Mouse (Mus musculus) limb, embryonic 14.5 days (tissue): ENCODE results near the gene Sox5. TPM values are rescaled to one million over a fixed set of nuclear protein-coding genes. Genes with fewer than 3 reads are reported as not detected.

Source experiments
- ATAC-seq: fragments of 200-750 bp; cut with Nextera tagmentation; 2 replicates; pipeline ENCODE4 v1.8.0; 2017; ENCODE audit warnings: low read depth, moderate number of reproducible peaks, moderate TSS enrichment; ENCODE audit not compliant: low FRiP score
- DNase-seq: peaks from one replicate; pipeline ENCODE4 v3.0.0-alpha.2; 2015; ENCODE audit warnings: low spot score
- H3K27ac ChIP-seq: fragments of 300-500 bp; sonication (generic); replicated peaks from 2 replicates; pipeline ENCODE4 v1.5.1; 2014; ENCODE audit warnings: low read depth, mild to moderate bottlenecking, low read length, moderate library complexity, mixed read lengths
- H3K27me3 ChIP-seq: fragments of 300-500 bp; sonication (generic); 2 replicates; pipeline ENCODE4 v1.6.1; 2014; ENCODE audit warnings: low read length, mixed read lengths; ENCODE audit not compliant: control insufficient read depth, insufficient read depth
- H3K36me3 ChIP-seq: fragments of 300-500 bp; sonication (generic); 2 replicates; pipeline ENCODE4 v1.6.1; 2014; ENCODE audit warnings: mild to moderate bottlenecking, low read length, moderate library complexity, mixed read lengths; ENCODE audit not compliant: control insufficient read depth, insufficient read depth
- H3K4me1 ChIP-seq: fragments of 300-500 bp; sonication (generic); 2 replicates; pipeline ENCODE4 v1.6.1; 2014; ENCODE audit warnings: antibody characterized with exemption, low read length, mixed read lengths; ENCODE audit not compliant: control insufficient read depth, insufficient read depth
- H3K4me2 ChIP-seq: fragments of 300-500 bp; sonication (generic); replicated peaks from 2 replicates; pipeline ENCODE4 v1.6.1; 2014; ENCODE audit warnings: low read depth, mild to moderate bottlenecking, low read length, moderate library complexity; ENCODE audit not compliant: severe bottlenecking
- H3K4me3 ChIP-seq: fragments of 300-500 bp; sonication (generic); replicated peaks from 2 replicates; pipeline ENCODE4 v1.5.1; 2014; ENCODE audit warnings: low read length
- H3K9ac ChIP-seq: fragments of 300-500 bp; sonication (generic); 2 replicates; pipeline ENCODE4 v1.6.1; 2014; ENCODE audit warnings: mild to moderate bottlenecking, low read depth, low read length, moderate library complexity; ENCODE audit not compliant: severe bottlenecking
- H3K9me3 ChIP-seq: fragments of 300-500 bp; sonication (generic); 2 replicates; pipeline ENCODE4 v1.6.1; 2016; ENCODE audit warnings: low read length; ENCODE audit not compliant: control insufficient read depth
- POLR2A ChIP-seq: fragments of 200-500 bp; IDR thresholded peaks from 2 replicates; pipeline ENCODE4 v1.8.0; 2012; ENCODE audit warnings: inconsistent platforms, mild to moderate bottlenecking, moderate library complexity, borderline replicate concordance; ENCODE audit not compliant: insufficient read depth, insufficient read length; ENCODE audit errors: extremely low read depth
- WGBS: fragments of 180-500 bp; shearing (Covaris S2); extraction: QIAGEN DNeasy Blood & Tissue Kit; methylation state at CpG from one replicate; pipeline ENCODE4 v1.1.7; 2014; 5-methylcytosine and 5-hydroxymethylcytosine counted together
- polyA plus RNA-seq, 2 experiments: library from polyadenylated mRNA; depleted of rRNA in 1 of 2; stranded (reverse) in 1 of 2; unstranded in 1 of 2; fragments of >200 nt; fragmentation: Nextera tagmentation in 1 of 2; extraction: Ambion mirVana in 1 of 2; gene quantifications; 2 replicates each; pipeline versions ENCODE4 v1.2.1 to v1.2.3; 2012 to 2014

The Sox5 gene
- polyA plus RNA-seq, 2 experiments, result 20.6 to 32.8 TPM

DNA sequence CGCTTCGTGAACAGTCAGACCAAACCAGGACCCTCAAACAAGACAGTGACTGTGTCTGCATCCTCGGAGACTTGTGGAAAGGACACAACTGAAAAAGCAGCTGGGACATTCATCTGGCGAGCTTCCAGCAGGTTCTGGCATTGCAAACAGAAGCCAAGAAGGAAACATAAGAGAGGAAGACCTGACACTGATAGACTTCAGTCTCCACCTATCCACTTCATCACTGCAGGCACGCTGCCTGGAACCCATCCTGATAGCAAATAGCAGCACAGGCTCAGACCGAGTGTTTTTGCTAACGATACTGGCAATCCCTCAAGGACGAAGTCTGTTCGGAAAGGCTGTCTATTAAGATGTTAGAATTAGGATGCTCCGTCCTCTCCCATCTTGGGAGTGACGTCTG, 438.4 kb downstream of the Sox5 start:
- no peak overlapping the region for H3K4me2 ChIP-seq
- no peak for DNase-seq
- ATAC-seq, result no peak
- H3K4me1 ChIP-seq, result no peaks in the 10 kb centered on the region
- WGBS, result 75% methylated on average over 11 of the region's 11 CpGs
- no peak overlapping the region for H3K4me3 ChIP-seq
- no peaks in the 10 kb centered on the region for H3K9me3 ChIP-seq
- no peaks in the 10 kb centered on the region for H3K36me3 ChIP-seq
- no peaks in the 10 kb centered on the region for H3K27me3 ChIP-seq
- no peak for TF ChIP-seq POLR2A
- H3K9ac ChIP-seq, result no peak overlapping the region
- no peak overlapping the region for H3K27ac ChIP-seq

- Histone ChIP-seq H3K9me3 (no peaks in the 10 kb centered on the region), H3K27ac (no peak overlapping the region), H3K9ac (no peak overlapping the region), H3K27me3 (no peaks in the 10 kb centered on the region), H3K4me1 (no peaks in the 10 kb centered on the region), H3K4me2 (no peak overlapping the region), H3K36me3 (no peaks in the 10 kb centered on the region), H3K4me3 (no peak overlapping the region)
- WGBS, result 96% methylated on average over 3 of the region's 3 CpGs
- no peak for TF ChIP-seq POLR2A
- ATAC-seq (no peak), DNase-seq (no peak)
These were observed 442.2 kb downstream of the Sox5 start for GRCm38 (mm10) chr6:144339554-144339953.

GRCm38 (mm10) chr6:144339006-144339405, 442.8 kb downstream of the Sox5 start:
- Histone ChIP-seq H3K4me1 (no peaks in the 10 kb centered on the region), H3K4me3 (no peak overlapping the region), H3K27me3 (no peaks in the 10 kb centered on the region), H3K9me3 (no peaks in the 10 kb centered on the region), H3K27ac (no peak overlapping the region), H3K9ac (no peak overlapping the region), H3K36me3 (no peaks in the 10 kb centered on the region), H3K4me2 (no peak overlapping the region)
- DNase-seq (peak; percentile 22), ATAC-seq (no peak)
- no peak for TF ChIP-seq POLR2A
- WGBS, result 61% methylated on average over 13 of the region's 13 CpGs

- WGBS, result 64% methylated on average over 4 of the region's 4 CpGs
- Histone ChIP-seq H3K9me3 (no peaks in the 10 kb centered on the region), H3K9ac (no peak overlapping the region), H3K27ac (no peak overlapping the region), H3K4me1 (no peaks in the 10 kb centered on the region), H3K4me2 (no peak overlapping the region), H3K4me3 (no peak overlapping the region), H3K36me3 (no peaks in the 10 kb centered on the region), H3K27me3 (no peaks in the 10 kb centered on the region)
- DNase-seq, result no peak
- ATAC-seq, result no peak
- TF ChIP-seq POLR2A, result no peak
These were observed 443.6 kb downstream of the Sox5 start for GRCm38 (mm10) chr6:144338221-144338620.

- no peaks in the 10 kb centered on the region for H3K9me3 ChIP-seq
- no peak overlapping the region for H3K4me2 ChIP-seq
- H3K36me3 ChIP-seq, result no peaks in the 10 kb centered on the region
- no peaks in the 10 kb centered on the region for H3K4me1 ChIP-seq
- no peak overlapping the region for H3K4me3 ChIP-seq
- no peak overlapping the region for H3K9ac ChIP-seq
- no peak for TF ChIP-seq POLR2A
- no peaks in the 10 kb centered on the region for H3K27me3 ChIP-seq
- 67% methylated on average over 14 of the region's 14 CpGs for WGBS
- no peak for ATAC-seq
- no peak overlapping the region for H3K27ac ChIP-seq
- DNase-seq, result no peak
These were observed 444.3 kb downstream of the Sox5 start for GRCm38 (mm10) chr6:144337436-144337969.

GRCm38 (mm10) chr6:144336789-144337188, 445.0 kb downstream of the Sox5 start:
- DNase-seq (no peak), ATAC-seq (no peak)
- H3K4me1 ChIP-seq, result no peaks in the 10 kb centered on the region
- no peak for TF ChIP-seq POLR2A
- no peak overlapping the region for H3K4me2 ChIP-seq
- H3K9me3 ChIP-seq, result no peaks in the 10 kb centered on the region
- H3K27me3 ChIP-seq, result no peaks in the 10 kb centered on the region
- H3K4me3 ChIP-seq, result no peak overlapping the region
- WGBS, result 87% methylated on average over 4 of the region's 4 CpGs
- H3K9ac ChIP-seq, result no peak overlapping the region
- H3K36me3 ChIP-seq, result no peaks in the 10 kb centered on the region
- no peak overlapping the region for H3K27ac ChIP-seq
